Mouse (Mus musculus): ENCODE measurements around the gene Krtap28-10.
"Not testable (repeated sequence)": the region's sequence is repeated elsewhere in the genome, so short reads cannot be mapped to it uniquely, and the experiment has no call there.

Krtap28-10 gene

DNA sequence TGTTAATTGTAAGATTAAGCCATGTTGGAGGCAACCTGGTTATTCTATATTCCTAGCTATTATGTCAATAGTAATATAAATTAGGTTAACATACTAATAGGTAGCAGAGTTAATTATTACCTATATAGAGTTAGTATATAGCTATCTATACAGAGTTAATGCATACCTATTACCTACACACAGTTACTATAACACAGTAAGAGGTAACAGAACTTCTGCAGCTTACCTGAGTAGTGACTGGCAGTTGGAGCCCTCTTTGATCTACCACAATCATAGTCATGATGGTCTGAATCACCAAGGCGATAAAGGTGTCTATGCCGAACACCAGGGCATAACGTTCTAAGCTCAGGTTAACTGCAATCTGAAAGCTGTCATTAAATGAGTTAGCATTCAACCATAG lies 27.8 kb downstream of the Krtap28-10 start:
- no peak for DNase-seq (ENCODE audit: low spot score)

- DNase-seq (ENCODE audit: low spot score), result no peak
Measured at GRCm38 (mm10) chr1:83007471-83007870, 34.8 kb downstream of the Krtap28-10 start.

DNA sequence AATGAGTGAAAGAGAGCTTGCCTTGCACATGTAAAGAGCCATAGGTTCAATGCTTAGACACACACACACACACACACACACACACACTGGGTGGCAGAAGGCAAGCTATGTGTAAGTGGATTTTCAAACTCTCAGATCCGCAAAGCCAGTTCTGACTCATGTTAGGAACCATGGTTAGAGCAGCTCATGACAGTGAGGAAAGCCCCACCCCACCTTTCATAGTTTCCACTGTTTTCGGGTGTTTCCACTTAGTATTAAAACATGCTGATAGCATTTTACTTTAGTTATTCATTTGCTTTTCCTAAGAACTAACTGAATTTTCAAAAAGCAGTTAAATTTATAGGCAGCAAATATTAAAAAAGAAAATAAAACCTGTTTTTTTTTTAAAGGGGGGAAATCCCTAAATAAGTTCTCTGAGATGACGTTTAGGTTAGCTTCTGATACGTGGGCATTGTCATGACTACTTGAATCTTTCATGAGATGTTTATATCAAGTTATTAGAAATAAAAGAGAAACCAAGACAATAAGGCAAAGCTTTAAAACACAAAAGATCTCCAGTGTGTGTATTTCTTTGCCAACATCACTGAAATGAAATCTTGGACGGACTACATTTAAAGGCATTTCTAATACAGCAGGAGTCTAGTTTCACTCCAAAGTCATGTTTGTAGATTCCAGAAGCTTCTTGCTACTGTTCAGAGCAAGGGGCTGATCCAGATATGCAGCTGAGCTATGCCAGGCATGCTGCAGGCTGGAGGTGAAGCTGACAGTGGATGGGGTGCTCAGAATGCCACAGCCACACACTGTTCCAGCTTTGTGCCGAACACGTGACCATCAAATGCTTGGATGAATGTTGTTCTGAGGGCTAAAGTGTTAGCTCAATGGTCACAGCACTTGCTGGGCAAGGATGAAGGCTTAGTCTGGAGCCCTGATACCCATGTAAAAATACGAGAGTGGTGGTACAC lies 35.8 kb downstream of the Krtap28-10 start:
- no peak for DNase-seq (ENCODE audit: low spot score)

- DNase-seq (ENCODE audit: low spot score), result not testable (repeated sequence)
Measured at GRCm38 (mm10) chr1:83000306-83000705, 42.0 kb downstream of the Krtap28-10 start, which contains the start of gene Gm47959. Gm47959 (plus strand) TSS chr1:83000548.

GRCm38 (mm10) chr1:82993947-82994346 lies 48.3 kb downstream of the Krtap28-10 start:
- no peak for DNase-seq (ENCODE audit: low spot score)

GRCm38 (mm10) chr1:82992093-82992492 lies 50.2 kb downstream of the Krtap28-10 start:
- DNase-seq (ENCODE audit: low spot score), result no peak

DNA sequence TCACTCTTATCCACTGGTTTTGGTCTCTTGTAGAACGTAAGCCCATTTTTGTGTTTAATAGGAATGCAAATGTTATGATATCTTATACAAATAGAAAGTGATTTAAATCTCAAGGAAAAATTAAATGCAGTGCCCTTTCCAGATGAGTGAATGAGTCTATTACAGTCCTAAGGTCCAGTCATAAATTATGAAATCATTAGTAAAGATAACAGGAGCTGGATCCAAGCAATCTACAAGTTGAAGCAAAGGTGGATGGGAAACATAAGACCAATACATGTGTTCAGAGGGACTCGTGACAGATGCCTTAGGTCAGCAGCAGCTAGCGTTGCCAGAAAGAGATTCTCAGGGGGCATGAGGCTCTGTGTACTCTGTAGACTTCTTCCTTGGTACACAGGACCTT lies 50.7 kb downstream of the Krtap28-10 start:
- no peak for DNase-seq (ENCODE audit: low spot score)

Data from embryo, embryonic 10 days (tissue).